Mouse (Mus musculus) heart, adult 2 months (tissue): ENCODE results near the gene Pkhd1.

Experiments used
- CTCF ChIP-seq: fragments of 200-600 bp; IDR thresholded peaks from 2 replicates; pipeline ENCODE4 v1.8.1; 2022; ENCODE audit warnings: antibody characterized with exemption, mild to moderate bottlenecking, moderate library complexity
- EP300 ChIP-seq: fragments of 200-500 bp; IDR thresholded peaks from 2 replicates; pipeline ENCODE4 v1.6.1; 2011; ENCODE audit warnings: low read depth, low read length, control low read depth; ENCODE audit not compliant: insufficient read depth
- POLR2A ChIP-seq: fragments of 200-500 bp; IDR thresholded peaks from 2 replicates; pipeline ENCODE4 v1.6.1; 2011; ENCODE audit warnings: mild to moderate bottlenecking, low read depth, low read length, control low read depth; ENCODE audit not compliant: insufficient read depth

DNA sequence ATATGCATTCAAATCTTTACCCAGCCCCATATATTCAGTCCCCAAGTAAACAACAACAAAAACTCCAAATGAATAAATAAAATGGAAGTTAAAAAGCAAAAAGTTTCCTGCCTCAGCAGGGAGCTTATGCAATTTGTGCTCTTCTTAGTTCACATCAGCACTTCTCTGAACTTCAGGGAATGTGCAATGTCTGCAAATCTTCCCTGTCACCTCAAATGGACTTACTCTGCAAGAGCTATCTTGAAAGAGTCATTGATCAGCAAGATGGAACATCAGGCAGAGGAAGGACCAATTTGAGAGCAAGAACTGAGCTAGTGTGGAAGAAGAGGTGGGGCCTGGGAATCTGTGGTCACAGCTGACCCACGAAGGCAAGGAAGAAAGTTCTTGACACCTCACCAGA lies 163.2 kb downstream of the Pkhd1 start:
- TF ChIP-seq CTCF (no peak), POLR2A (no peak), EP300 (no peak)
